Mouse (Mus musculus): ENCODE data around the gene 0610012G03Rik.
"Not testable (repeated sequence)": the region's sequence is repeated elsewhere in the genome, so short reads cannot be mapped to it uniquely, and the experiment has no call there.

Gene 0610012G03Rik

DNA sequence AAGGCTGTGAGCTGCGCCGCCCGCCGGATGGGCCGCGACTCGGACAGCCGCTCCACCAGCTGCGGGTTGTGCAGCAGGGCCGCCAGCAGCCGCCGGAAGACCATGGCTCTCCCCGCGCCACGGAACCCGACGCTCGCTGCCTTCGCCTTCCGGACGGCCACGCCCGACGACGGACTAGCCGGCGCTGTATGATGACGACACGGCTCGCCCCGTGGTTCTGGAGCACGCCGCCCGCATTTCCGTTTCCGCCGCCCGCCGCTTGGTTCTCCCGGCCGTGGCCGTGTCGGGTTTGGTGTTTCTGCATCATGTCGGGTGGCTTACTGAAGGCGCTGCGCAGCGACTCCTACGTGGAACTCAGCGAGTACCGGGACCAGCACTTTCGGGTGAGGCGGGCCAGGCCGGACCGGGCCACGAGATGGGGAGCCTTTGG, at the start of gene 0610012G03Rik, which contains the start of gene Ncbp2:
Gene 0610012G03Rik (minus strand): TSS at position 150 of the 430 bp plus-strand sequence.
Gene Ncbp2 (plus strand): TSS at position 169 of the 430 bp plus-strand sequence.
- DNase-seq = peak; percentile 96

DNA sequence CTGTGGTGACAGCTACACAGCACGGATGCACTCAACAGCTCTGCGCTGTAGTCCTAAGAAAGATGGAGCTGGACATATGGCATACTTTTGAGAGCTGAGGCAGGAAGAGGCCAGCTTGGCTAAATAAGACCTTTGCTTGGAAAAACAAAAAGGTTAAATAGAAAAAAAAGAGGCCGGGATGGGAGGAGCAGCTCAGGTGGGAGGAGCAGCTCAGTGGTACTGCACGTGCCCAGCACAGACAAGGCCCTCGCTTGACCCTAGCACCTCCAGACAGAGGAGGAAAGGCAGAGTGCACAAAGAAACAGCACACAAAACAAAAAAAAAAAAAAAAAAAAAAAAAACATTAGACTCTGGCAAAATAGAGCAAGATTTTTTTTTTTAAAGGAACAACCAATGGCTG, 48.1 kb upstream of the 0610012G03Rik start:
- no peak for DNase-seq

DNA sequence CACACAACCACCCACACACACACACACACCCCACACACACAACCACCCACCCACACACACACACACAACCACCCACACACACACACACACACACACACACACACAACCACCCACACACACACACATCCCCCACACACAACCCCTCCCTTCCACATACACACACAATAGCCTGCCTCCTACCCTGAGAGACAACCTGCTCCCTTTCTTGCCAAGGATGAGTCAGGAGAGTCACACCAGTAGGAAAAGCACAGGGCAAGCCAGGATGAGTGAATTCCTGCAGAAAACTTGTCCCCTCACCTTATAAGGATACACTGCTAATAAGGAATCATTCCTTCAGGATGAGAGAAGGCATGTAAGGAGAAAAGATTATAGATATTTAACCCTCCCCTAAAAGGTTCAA, 45.7 kb upstream of the 0610012G03Rik start:
- no peak for DNase-seq

DNA sequence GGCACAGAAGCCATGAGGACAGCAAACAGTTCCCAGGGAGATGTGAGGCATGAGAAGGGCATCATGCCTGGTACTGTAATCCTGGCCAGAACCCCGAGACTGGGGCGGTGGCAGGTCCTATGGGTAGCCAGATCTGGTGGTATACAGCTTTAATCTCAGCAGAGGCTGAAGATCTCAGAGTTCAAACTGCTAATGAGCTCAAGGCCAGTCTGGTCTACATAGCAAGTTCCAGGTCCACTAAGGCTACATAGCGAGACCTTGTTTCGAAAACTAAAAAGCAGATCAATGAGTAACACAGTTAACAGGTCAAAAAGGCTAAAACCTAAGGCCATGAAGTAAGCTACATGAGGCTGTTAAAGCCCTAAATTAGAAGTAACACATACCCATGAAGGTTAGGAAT, 44.9 kb upstream of the 0610012G03Rik start:
- DNase-seq = no peak

DNA sequence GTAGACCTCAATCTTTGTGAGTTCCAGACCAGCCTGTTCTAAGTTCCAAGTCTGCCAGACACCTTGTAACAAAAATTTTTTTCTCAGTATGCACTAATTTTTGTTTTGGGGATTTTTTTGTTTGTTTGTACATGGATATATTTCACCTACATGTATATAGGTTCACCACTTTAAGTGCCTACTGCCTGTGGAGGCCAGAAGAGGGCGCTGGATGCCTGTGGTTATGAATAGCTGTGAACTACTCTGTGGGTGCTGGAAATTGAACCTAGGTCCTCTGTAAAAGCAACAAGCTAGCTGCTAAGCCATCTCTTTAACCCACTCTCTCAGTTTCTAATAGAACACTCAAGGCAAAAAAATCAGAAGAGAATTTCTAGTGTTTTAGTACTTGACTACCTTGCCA, 43.7 kb upstream of the 0610012G03Rik start:
- DNase-seq = no peak

DNA sequence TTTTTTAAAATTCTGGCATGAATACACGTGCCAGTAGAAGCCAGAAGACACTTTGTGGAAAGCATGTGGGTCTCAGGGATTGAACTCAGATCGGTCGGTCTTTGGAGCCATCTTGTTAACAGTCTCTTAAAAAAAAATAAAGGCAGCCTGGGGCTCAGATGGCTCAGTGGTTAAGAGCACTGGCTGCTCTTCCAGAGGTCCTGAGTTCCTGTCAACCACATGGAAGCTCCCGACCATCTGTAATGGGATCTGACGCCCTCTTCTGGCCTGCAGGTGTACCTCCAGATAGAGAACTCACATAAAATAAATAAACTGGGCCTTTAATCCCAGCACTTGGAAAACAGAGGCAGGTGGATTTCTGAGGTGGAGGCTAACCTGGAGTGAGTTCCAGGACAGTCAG, 32.7 kb upstream of the 0610012G03Rik start:
- DNase-seq = no peak

DNA sequence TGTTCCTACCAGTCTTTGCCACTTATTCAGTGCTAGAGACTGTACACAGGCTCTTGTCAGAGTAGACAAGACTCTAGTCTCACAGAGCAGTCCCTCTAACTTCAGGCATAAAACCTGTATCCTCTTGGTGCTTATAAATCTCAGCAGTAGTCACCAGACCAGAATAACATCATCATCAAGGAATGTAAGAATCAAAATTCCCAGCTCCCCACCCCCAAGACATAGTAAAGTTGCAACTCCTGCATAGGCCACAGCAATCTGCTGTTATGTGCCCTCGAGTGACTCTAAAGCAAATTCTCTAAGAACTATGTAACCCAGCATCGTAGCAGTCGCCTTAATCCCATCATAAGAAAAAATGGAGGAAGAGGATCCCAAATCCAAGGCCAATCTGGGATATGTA, 31.2 kb upstream of the 0610012G03Rik start:
- DNase-seq = no peak

DNA sequence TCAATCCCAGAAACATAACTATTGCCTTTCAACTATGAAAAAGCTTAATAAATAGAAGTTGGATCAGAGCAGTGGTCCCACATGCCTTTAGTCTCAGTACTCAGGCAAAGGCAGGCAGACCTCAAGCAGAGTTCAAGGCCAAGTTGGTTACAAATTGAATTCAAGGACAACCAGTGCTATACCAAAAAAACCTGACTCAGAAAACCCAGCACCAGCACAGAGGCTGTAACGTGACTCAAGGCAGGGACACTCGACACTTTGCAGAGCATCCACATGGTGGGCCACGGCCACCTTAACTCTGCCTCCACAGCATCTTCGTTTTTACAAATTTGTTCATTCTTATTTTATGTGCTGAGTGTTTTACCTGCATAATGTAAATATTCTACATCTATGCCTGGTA, 27.0 kb upstream of the 0610012G03Rik start:
- DNase-seq = no peak

DNA sequence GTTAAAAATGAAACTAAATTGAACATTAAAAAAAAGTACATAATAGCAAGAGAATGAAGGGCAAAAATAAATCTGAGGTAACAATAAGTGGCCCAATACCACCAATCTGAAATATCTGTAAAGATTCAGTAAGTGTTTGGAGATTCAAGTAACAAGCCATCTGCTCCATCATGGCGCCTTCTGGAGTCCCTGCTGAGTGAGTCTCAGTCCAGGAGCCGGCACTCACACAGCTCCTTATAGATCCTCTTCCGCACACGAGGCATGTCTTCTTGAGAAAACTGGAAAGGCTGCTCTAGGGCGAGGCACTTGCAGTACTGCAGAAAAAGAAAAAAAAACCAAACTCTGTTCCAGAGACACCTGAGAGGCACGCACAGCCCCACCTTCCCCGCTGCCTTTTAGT, 14.9 kb upstream of the 0610012G03Rik start:
- DNase-seq = no peak

DNA sequence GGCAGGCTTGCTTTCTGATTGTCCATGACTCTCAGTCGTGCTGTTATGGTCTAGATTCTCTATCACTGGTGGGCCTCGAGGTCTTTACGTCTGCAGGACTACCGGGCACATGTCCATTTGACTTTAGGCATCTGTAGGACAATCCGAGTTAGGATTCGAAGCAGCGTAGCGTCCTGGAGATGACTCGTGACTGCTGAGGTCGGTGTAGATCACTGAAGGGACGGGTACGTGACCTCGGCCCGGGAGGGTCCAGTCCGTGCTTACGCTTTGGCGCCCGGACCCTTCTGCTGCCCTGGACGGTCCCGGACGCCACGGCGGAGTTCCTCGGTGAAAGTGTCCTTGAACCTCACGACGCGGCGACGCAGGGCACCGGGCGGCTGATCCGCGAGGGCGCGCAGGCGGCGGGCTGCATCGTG, 385 bp downstream of the 0610012G03Rik start:
- peak; percentile 7 for DNase-seq

DNA sequence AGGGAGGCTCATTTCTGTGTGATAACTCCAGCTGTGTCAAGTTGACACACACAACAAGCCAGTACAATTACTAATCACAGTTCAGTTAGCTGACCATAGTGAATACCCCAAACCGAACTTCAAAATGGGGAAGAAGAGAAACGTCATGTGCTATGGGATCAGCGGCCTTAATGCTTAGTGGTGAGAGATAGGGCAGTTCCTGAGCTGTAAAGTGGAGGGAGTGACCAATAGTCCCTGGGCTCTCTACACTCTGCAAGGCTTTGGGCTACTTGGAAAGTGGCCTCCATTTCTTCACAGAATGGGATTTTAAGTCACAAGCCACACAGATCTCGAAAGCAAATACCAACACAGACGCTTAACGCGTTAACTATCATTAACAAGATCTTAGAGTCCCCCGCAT, 961 bp downstream of the 0610012G03Rik start:
- DNase-seq = no peak

DNA sequence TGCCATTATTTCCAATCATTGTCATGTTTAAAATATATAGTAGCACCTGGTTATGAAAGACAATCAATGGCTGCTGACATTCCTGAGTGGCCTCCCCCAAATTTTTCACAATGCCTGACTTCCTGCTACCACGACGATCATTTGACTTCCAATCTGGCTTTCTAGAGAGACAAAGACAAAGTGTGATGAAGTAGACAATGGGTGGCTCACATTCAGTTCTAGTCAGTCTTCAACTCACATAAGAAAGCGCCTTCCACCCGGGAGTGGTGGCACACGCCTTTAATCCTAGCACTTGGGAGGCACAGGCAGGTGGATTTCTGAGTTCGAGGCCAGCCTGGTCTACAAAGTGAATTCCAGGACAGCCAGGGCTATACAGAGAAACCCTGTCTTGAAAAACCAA, 2.3 kb downstream of the 0610012G03Rik start:
- not testable (repeated sequence) for DNase-seq

DNA sequence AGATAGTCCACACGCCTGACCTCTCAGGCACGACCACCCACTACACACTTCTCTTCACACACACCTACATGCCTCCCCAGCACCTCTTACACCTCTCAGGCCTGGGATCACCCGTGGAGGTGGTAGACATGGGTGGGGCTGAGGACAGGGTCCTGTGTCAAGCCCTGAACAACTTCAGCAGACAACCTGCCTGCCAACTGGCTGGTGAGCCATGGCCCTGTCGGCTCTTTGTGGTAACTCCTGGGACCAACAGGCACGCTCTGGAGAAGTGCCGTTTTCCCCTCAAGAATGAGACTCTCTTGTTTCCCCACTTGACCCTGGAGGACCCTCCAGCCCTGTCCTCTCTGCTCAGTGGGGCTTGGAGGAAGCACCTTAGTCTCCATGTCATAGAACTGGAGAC, 2.9 kb downstream of the 0610012G03Rik start:
- DNase-seq = no peak

DNA sequence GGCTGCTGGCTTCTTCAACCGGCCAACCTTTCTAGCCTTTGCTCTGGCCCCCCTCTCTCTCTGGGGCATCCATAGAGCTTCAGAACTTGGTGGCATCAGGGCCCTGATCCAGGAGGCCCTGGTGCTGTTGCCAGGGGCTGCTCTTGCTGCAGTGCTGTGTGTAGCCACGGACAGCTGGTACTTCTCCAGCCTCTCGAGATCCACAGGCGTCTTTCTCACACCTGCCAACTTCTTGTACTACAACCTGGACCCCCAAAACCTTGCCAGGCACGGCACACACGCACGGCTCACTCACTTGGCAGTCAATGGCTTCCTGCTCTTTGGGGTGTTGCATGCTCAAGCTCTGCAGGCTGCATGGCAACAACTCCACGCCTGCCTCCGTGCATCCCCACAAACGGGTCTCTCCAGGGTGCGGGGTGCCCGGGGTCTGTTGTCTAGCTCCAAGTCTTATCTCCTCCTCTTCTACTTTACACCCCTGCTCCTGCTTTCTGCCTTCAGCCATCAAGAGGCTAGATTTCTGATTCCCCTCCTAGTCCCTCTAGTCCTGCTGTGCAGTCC, 3.5 kb downstream of the 0610012G03Rik start:
- no peak for DNase-seq

DNA sequence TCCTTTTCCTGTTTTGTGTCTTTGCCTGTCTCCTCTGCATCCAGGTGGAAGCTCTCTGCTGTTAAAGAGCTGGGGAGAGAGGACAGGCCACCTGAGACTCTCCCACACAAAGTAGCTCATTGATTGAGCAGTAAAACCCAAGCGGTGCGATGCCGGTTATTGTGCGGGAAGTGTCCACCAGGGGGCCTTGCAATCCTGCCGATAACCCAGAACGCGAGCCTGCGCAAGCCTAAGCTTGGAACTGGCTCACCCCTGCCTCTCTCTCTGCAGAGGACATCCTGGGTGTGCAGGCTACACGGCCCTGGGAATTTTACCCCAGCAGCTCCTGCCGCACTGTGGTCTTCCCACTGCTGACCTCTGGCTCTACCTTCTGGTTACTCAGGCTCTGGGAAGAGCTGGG, 4.3 kb downstream of the 0610012G03Rik start:
- DNase-seq = peak; percentile 82

DNA sequence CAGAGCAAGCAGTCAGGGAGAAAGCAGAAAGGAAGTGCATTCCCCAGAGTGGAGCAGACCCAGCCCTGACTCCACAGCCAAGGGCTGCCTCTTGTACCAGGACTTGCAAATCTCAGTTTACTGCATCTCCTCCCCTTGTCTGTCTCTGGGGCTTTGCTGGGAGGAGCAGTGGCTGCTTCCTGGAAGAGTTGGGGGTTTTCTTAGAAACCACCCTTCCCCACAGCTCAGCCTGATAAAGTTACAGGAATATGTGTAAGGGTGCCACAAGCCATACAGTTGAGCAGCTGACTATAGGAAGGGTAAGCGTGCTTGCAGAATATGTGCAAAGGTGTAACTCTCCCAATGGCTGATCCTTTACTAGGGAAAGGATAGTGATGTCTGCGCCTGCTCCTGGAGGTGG, 7.7 kb downstream of the 0610012G03Rik start:
- DNase-seq = no peak

DNA sequence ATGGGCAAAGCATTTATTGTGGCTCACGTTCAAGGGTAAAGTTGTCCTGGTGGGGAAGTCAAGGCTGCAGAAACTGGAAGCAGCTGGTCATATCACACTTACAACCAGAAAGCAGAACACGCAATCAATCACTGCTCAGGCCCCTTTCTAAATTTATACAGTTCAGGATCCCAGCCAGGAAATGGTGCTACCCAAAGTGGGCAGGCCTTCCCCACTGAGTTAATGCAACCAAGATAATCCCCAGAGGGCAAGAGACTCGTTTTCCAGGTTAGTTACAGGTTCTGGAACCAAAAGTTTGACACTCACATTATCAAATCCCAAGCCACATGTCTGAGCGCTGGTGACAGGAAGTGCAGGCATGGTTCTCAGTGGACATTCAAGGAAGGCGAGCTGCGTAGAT, 9.4 kb downstream of the 0610012G03Rik start:
- no peak for DNase-seq

DNA sequence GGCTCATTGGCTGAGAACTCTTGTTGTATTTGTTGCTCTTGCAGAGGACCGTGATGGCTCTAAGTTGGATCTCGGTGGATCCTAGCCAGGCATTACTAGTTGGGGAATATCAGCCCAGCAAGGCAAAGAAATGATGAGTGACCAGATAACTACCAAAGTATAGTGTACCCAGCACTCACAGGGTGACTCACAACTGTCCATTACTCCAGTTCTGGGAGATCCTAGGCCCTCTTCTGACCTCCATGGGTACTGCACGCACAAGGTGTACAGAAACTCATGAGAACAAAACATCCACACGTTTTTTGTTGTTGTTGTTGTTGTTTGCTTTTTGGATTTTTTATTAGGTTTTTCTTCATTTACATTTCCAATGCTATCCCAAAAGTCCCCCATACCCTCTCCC, 11.7 kb downstream of the 0610012G03Rik start:
- no peak for DNase-seq

DNA sequence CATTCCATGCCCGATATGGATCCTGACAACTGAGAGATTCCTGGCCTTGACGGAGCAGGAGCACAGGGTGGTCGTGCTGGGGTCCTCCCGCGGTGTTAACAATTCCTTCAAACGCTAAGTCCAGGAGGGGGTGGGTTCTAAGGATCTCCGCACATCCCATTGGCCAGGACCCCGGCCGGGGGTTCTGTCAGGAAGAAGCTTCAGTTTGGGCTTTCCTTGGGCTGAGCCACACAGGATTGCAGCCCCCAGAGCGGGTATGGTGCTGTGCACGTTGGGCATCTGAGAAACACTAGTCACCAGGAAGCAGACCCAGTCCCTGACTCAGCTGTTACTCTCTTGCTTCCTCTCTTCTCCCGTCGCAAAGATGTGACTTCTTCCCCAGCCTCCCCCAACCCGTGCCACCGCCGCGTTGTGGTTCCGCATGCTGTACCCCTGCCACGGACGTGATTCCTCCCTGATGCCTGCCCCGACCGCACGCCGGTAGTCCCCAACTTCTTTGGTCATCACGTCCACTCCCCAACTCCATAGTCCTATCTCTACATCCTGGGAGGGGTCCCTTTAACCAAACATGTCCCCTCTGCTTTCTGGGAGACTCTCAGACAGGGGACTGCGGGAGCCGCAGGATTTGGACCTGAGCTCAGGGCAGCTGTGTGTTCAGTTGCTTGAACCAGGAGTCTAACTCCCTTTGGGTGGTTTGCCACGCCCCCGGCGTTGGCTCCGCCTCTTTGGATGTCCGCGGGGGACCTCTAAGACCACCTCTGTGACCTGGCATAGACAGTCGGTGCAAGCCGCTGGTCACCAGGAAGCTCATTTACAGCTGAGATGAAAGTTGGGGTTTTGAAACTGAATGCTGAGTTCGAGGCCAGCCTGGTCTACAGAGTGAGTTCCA, 13.0 kb downstream of the 0610012G03Rik start:
- no peak for DNase-seq

DNA sequence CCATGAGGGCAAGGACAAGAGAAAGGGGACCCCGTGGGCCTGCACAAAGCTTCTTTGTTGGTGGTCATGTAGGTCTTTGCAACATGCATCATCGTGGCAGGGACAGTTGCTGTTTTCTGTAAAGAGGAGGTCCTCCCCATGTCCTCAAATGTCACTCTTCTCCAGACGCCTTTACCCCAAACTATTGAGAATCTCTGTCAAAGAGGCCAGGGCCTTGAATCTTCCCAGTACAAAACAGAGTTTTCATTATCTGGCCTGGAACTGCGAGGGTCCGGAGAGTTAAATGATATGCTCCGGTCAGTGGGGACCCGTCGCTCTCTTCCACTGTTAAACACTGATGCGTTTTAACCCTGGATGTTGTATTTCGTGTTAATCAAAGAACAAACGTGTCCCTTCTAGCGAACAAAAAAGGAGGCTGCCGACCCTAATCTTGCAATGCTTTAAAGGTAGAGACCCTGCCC, 13.7 kb downstream of the 0610012G03Rik start:
- no peak for DNase-seq

DNA sequence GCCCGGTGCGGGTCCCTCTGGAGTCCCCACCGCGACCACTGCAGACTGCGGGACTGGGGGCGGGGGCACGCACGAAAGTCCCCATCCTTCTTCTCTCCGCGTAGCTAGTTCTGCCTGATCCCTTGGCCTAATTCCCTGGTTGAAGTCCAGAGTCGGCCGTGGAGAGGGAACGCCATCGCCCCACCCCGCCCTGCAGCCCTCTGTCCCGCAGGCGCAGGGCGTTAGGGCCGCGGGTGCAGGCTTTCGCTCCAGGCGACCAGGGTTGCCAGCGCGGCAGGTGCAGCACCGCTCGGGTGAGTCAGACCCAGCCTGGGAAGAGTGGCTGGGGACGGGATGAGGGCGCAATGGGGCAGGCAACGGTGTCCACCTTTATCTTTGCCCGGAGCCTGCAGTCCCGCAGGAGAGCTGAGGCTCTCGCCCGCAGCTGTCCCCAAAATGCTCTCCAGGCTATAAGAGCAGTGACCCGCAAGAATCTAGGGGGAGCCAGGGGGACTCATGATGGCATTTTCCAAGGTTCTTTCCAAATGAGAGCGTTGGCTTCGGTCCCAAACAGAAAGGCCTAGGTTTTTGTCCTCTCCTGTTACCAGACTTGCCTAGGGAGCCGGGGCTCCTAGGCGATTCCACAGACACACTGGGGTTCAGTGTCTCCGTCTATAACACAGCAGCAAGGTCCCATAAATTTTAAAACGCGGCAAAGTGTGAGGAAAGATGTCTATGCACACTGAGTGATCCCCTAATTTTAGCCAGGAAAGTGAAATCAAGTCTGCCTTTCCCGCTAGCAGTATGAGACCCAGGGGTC, 14.3 kb downstream of the 0610012G03Rik start, which contains the start of gene Pigz:
Gene Pigz (plus strand): TSS at position 101 of the 799 bp plus-strand sequence.
- DNase-seq = peak; percentile 18

DNA sequence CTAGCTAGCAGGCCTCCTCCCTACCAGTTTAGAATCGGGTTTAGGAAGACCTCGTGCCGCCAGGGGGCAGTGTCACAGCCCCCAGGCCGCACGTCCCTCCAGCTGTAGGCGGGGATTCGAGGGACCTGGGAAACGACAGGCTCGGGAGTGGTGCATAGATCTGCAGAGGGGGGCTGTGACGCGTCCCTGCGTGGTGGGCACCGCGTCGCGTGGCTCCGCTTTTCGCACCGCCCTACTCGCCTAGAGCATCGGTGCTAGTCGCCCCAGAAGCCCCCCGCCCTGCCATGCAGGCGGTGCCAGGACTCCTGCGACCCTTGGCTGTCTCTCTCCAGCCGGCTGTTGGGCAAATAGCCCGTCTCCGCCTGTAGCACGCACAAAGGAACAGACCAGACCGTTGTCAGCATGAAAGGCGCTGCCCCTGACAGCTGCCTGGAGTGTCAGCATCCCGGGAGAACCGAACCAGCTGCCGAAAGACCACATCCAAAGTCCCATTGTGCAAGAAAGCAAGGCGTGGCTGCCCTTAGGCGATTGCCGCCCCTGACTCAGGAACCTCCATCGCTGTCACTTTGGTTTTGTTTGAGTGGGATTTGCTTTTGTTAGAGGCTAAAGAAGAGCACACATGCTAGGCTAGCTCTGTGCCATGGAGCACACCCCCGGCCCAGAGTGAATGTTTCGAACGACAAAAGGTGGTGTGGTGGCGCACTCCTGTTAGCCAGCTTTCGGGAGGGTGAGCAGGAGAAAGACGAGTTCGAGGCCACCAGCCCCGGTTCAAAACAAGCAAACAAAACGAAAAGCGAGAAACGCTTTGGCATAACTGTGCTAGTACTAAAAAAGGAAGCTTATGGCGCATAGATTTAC, 15.2 kb downstream of the 0610012G03Rik start:
- peak; percentile 85 for DNase-seq
